Mouse (Mus musculus): Measurements from ENCODE around the gene Ydjc.

- no peak for TF ChIP-seq CTCF (IDR thresholded peaks at IDR 0.05; ENCODE audit: low read depth, low read length)
- no peak for TF ChIP-seq POLR2A (IDR thresholded peaks at IDR 0.05; ENCODE audit: insufficient read depth, low read length)
These were observed 7.1 kb upstream of the Ydjc start for GRCm38 (mm10) chr16:17137355-17137754.
